Comparison of ENCODE assay signal across 8 mouse cellular contexts in genomic region chrX:101486487-101487152, GRCm38 (mm10). TPM values are rescaled to one million over a fixed set of nuclear protein-coding genes. Genes with fewer than 3 reads are reported as not detected.
DNase-seq lines count a peak whose midpoint lies in the region; ATAC-seq lines count a peak whose summit lies in the region.
"Not testable (repeated sequence)": the region's sequence is repeated elsewhere in the genome, so short reads cannot be mapped to it uniquely, and the experiment has no call there.

No protein-coding gene starts in this region.

- not testable (repeated sequence) for H3K27me3 ChIP-seq in hindbrain, embryonic 14.5 days (ENCODE audit: control insufficient read depth, insufficient read depth, low read length)

- H3K9me3 ChIP-seq in hindbrain, embryonic 14.5 days (ENCODE audit: control insufficient read depth, low read length), result not testable (repeated sequence)

- DNase-seq in NIH3T3 (ENCODE audit: low read depth), result peak; percentile 79
- DNase-seq in cerebellum, adult 9-10 months, result peak; percentile 64
- peak; percentile 52 for DNase-seq in forelimb bud, embryonic 11.5 days (ENCODE audit: low read depth, low spot score)
- DNase-seq in hindbrain, embryonic 14.5 days (ENCODE audit: low spot score), result peak; percentile 71
- peak; percentile 24 to 42 for DNase-seq in layer of hippocampus, postnatal 25 days (ENCODE audit: extremely low spot score in 1 of 2, low spot score in 1 of 2)
- peak; percentile 43 for DNase-seq in lung, postnatal 36 days
- DNase-seq in retina, postnatal 7 days (ENCODE audit: low read depth, low spot score), result peak; percentile 27
- peak; percentile 32 to 42 for DNase-seq in thymus, postnatal 36 days

- H3K4me3 ChIP-seq in hindbrain, embryonic 14.5 days (replicated peaks; ENCODE audit: low read length), result not testable (repeated sequence)

- not testable (repeated sequence) for H3K27ac ChIP-seq in hindbrain, embryonic 14.5 days

- H3K4me1 ChIP-seq in hindbrain, embryonic 14.5 days (replicated peaks; ENCODE audit: control insufficient read depth, insufficient read depth, low read length), result not testable (repeated sequence)

- not testable (repeated sequence) for H3K9ac ChIP-seq in hindbrain, embryonic 14.5 days

- not testable (repeated sequence) for H3K4me2 ChIP-seq in hindbrain, embryonic 14.5 days (replicated peaks)

- ATAC-seq in hindbrain, embryonic 14.5 days (ENCODE audit: low FRiP score), result not testable (repeated sequence)

- WGBS in hindbrain, embryonic 14.5 days, result 26% methylated on average over 10 of the region's 12 CpGs

- H3K36me3 ChIP-seq in hindbrain, embryonic 14.5 days (replicated peaks; ENCODE audit: control insufficient read depth, insufficient read depth), result not testable (repeated sequence)

RNA-seq across cellular contexts. Expression of gene Itgb1bp2, which starts 37.7 kb away (rescaled TPM):
- polyA plus RNA-seq in hindbrain, embryonic 14.5 days (2014; fragmentation: Nextera tagmentation; extraction: Ambion mirVana), result 0.69 and 0.90 TPM in 2 replicates
- total RNA-seq in layer of hippocampus, postnatal 25 days (2021), result 1 to 10 TPM in 1 of 2 experiments, under 1 TPM in 1; 0.42 to 1.8 TPM

RNA-seq across cellular contexts. Expression of gene Taf1, which starts 45.9 kb away (rescaled TPM):
- 18.3 and 18.5 TPM in 2 replicates for polyA plus RNA-seq in hindbrain, embryonic 14.5 days (2014; fragmentation: Nextera tagmentation; extraction: Ambion mirVana)
- total RNA-seq in layer of hippocampus, postnatal 25 days (2021), result 10 to 100 TPM; 44.7 to 46.3 TPM

RNA-seq across cellular contexts. Expression of gene Nono, which starts 57.5 kb away (rescaled TPM):
- 256 and 283 TPM in 2 replicates for polyA plus RNA-seq in hindbrain, embryonic 14.5 days (2014; fragmentation: Nextera tagmentation; extraction: Ambion mirVana)
- total RNA-seq in layer of hippocampus, postnatal 25 days (2021), result 100 to 1,000 TPM; 131 to 158 TPM

Comparison
In these comparisons a context has a peak if more than half of its experiments do, and no peak if none do; other contexts are left out.
1. DNase-seq: peak in every context shown above with its lines; median percentile 79 in NIH3T3; 71 in hindbrain, embryonic 14.5 days; 64 in cerebellum, adult 9-10 months; 52 in forelimb bud, embryonic 11.5 days; 43 in lung, postnatal 36 days; 37 in thymus, postnatal 36 days; 33 in layer of hippocampus, postnatal 25 days; 27 in retina, postnatal 7 days.